Mouse (Mus musculus) heart, embryonic 11.5 days (tissue): Measurements from ENCODE around the gene Ppp1cc. TPM values are rescaled to one million over a fixed set of nuclear protein-coding genes. Genes with fewer than 3 reads are reported as not detected.
"Not testable (repeated sequence)": the region's sequence is repeated elsewhere in the genome, so short reads cannot be mapped to it uniquely, and the experiment has no call there.

Source experiments
- ATAC-seq: fragments of 200-750 bp; cut with Nextera tagmentation; replicated peaks from 2 replicates; pipeline ENCODE4 v1.8.0; 2017; ENCODE audit warnings: moderate library complexity; ENCODE audit not compliant: insufficient number of reproducible peaks, low FRiP score, low TSS enrichment
- H3K27ac ChIP-seq: fragments of 300-500 bp; sonication (generic); 2 replicates; pipeline ENCODE4 v1.5.1; 2014; ENCODE audit warnings: mild to moderate bottlenecking, low read depth, low read length
- H3K27me3 ChIP-seq: fragments of 300-500 bp; sonication (generic); 2 replicates; pipeline ENCODE4 v1.6.1; 2014; ENCODE audit warnings: mild to moderate bottlenecking, low read length, mixed read lengths; ENCODE audit not compliant: control insufficient read depth, insufficient read depth
- H3K36me3 ChIP-seq: fragments of 300-500 bp; sonication (generic); 2 replicates; pipeline ENCODE4 v1.6.1; 2014; ENCODE audit warnings: mild to moderate bottlenecking, low read length, moderate library complexity, mixed read lengths; ENCODE audit not compliant: control insufficient read depth, insufficient read depth
- H3K4me1 ChIP-seq: fragments of 300-500 bp; sonication (generic); 2 replicates; pipeline ENCODE4 v1.6.1; 2014; ENCODE audit warnings: low read length; ENCODE audit not compliant: control insufficient read depth, insufficient read depth
- H3K4me2 ChIP-seq: fragments of 300-500 bp; sonication (generic); 2 replicates; pipeline ENCODE4 v1.6.1; 2014; ENCODE audit warnings: mild to moderate bottlenecking, moderate library complexity
- H3K4me3 ChIP-seq: fragments of 300-500 bp; sonication (generic); 2 replicates; pipeline ENCODE4 v1.5.1; 2014; ENCODE audit warnings: low read depth, low read length
- H3K9ac ChIP-seq: fragments of 300-500 bp; sonication (generic); 2 replicates; pipeline ENCODE4 v1.6.1; 2014; ENCODE audit warnings: mild to moderate bottlenecking, low read depth, low read length, moderate library complexity
- H3K9me3 ChIP-seq: fragments of 300-500 bp; sonication (generic); replicated peaks from 2 replicates; pipeline ENCODE4 v1.6.1; 2016; ENCODE audit warnings: low read length; ENCODE audit not compliant: control insufficient read depth
- WGBS: fragments of 180-500 bp; shearing (Covaris S2); extraction: QIAGEN DNeasy Blood & Tissue Kit; methylation state at CpG from one replicate; pipeline ENCODE4 v1.1.7; 2014; ENCODE audit not compliant: insufficient replicate concordance; 5-methylcytosine and 5-hydroxymethylcytosine counted together
- polyA plus RNA-seq: library from polyadenylated mRNA; unstranded; fragments of >200 nt; fragmentation: Nextera tagmentation; extraction: Ambion mirVana; gene quantifications from 2 replicates; pipeline ENCODE4 v1.2.1, GENCODE M21; 2014

Ppp1cc gene
- polyA plus RNA-seq, 1 experiment from 2014 or later: 225 TPM

DNA sequence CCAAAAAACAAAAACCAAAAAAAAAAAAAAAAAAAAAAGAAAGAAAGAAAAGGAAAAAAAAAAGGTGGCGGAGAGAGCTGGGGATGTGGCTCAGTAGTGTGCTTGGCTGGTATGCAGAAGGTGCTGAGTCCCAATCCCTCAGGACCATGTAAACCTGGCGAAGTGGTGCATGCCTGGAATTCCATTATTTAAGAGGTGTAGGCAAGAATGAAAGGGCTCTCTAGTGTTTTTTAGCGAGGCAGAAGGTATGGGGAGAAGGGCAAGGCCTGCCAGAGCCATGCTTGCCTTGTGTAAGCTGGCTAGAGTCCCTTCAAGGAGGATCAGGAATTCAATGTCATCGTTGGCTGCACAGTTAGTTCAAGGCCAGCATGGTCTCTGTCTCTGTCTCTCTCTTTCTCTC, 13.3 kb upstream of the Ppp1cc start:
- ATAC-seq: no peak
- no peak overlapping the region for H3K4me3 ChIP-seq

DNA sequence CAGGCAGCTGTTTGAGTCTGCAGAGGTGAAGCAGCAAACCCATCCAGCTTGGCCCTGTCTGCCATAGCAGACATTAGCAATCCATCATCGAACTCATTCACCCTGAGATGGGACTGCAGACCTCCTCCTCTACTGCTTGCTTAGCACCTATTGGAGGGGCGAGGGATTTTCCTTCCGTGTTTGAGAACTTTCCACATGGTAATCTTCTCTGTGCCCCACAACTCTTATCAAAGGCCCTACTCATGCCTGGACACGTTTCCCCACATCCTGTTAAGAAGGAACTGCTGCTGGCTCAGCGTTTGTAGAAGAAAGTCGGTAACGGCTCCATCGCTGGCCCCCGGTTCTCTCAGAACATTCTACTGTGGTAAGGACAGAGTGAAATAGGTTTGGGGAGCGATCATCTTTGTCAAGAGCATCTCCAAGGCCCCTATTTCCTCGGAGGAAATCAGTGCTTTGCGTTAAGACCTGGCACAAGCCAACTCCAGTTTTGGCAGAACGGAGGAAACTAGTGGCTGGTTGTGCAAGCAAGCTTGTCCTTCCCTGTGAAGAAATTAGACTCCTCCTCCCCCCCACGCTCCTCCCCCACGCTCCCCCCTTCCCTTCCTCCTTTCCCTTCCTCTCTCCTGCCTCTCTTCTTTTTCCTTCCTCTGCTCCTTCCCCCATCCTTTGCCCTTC, 12.6 kb upstream of the Ppp1cc start:
- Histone ChIP-seq H3K27ac (peak overlapping the region; percentile 72), H3K4me1 (peaks cover 10% of the 10 kb centered on the region), H3K36me3 (no peaks in the 10 kb centered on the region), H3K4me3 (no peak overlapping the region), H3K9ac (no peak overlapping the region), H3K9me3 (no peaks in the 10 kb centered on the region), H3K4me2 (peak overlapping the region; percentile 27), H3K27me3 (no peaks in the 10 kb centered on the region)
- no peak; the same call in 1 of the 2 replicates for ATAC-seq
- 43% methylated on average over 15 of the region's 15 CpGs for WGBS

More for the DNA sequence above, 13.3 kb upstream of the Ppp1cc start:
- H3K27me3 ChIP-seq: no peaks in the 10 kb centered on the region
- H3K4me2 ChIP-seq: 0 out of 2 replicates have a peak overlapping the region, but pooled peaks have one; percentile 27
- H3K9me3 ChIP-seq: no peaks in the 10 kb centered on the region
- peaks cover 10% of the 10 kb centered on the region for H3K4me1 ChIP-seq
- no peak overlapping the region for H3K9ac ChIP-seq
- H3K36me3 ChIP-seq: no peaks in the 10 kb centered on the region
- peak overlapping the region; percentile 22; the same call in 1 of the 2 replicates for H3K27ac ChIP-seq
- 68% methylated on average over 4 of the region's 4 CpGs for WGBS

- ATAC-seq: no peak
- H3K4me1 ChIP-seq: peaks cover 10% of the 10 kb centered on the region
- 50% methylated on average over 10 of the region's 10 CpGs for WGBS
- H3K4me2 ChIP-seq: peak overlapping the region; percentile 27
- H3K9ac ChIP-seq: peak overlapping the region; percentile 16; the same call in 1 of the 2 replicates
- H3K36me3 ChIP-seq: no peaks in the 10 kb centered on the region
- H3K9me3 ChIP-seq: no peaks in the 10 kb centered on the region
- peak overlapping the region; percentile 72 for H3K27ac ChIP-seq
- H3K27me3 ChIP-seq: no peaks in the 10 kb centered on the region
- H3K4me3 ChIP-seq: no peak overlapping the region
Measured at GRCm38 (mm10) chr5:122146056-122146580, 12.0 kb upstream of the Ppp1cc start.

GRCm38 (mm10) chr5:122146609-122147008, 11.5 kb upstream of the Ppp1cc start:
- no peak overlapping the region; the same call in 1 of the 2 replicates for H3K4me2 ChIP-seq

DNA sequence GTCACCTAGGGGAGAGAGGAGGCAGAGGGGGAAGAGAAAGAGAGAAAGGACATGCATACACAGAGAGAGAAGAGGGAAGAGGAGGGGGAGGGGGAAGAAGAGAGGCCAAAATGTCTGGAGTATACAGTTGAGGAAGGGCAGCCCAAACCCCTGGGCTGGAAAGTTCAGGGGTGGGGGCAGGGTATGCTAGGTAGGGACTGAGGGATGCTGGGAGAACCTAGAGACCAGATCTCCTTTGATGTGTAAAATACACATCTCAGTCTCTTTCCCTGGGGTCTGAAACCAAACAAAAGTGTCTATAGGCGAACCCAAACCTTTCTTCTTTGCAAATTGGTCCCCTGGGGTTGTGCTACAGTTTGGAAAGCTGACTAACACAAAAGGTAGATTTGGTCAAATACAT, 10.0 kb upstream of the Ppp1cc start:
- Histone ChIP-seq H3K9ac (no peak overlapping the region), H3K27me3 (no peaks in the 10 kb centered on the region), H3K36me3 (no peaks in the 10 kb centered on the region), H3K4me3 (no peak overlapping the region), H3K27ac (no peak overlapping the region), H3K9me3 (no peaks in the 10 kb centered on the region), H3K4me1 (peaks cover 10% of the 10 kb centered on the region), H3K4me2 (no peak overlapping the region)
- 63% methylated on average over 1 of the region's 1 CpGs for WGBS
- no peak for ATAC-seq

More at GRCm38 (mm10) chr5:122146609-122147008, 11.5 kb upstream of the Ppp1cc start:
- Histone ChIP-seq H3K9me3 (no peaks in the 10 kb centered on the region), H3K9ac (no peak overlapping the region), H3K27ac (peak overlapping the region; percentile 72), H3K4me3 (no peak overlapping the region), H3K27me3 (no peaks in the 10 kb centered on the region), H3K36me3 (no peaks in the 10 kb centered on the region), H3K4me1 (peaks cover 10% of the 10 kb centered on the region)
- ATAC-seq: no peak

DNA sequence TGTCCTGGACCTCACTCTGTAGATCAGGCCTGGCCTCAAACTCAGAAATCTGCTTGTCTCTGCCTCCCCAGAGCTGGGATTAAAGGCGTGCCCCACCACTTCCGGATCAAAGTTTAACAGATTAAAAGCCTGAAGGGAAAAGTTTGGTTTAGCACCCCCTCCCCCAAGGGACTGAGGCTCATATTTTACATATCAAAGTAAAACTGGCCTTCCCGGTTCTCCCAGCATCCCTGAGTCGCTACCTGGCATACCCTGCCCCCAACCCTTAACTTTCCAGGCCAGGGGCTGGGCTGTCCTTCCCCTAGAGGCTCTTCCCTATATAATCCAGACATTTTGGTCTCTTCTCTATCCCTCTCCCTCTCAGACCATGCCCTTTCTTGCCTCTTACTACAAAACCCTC, 8.8 kb upstream of the Ppp1cc start:
- no peaks in the 10 kb centered on the region for H3K9me3 ChIP-seq
- ATAC-seq: no peak
- no peak overlapping the region for H3K27ac ChIP-seq
- no peak overlapping the region for H3K9ac ChIP-seq
- peaks cover 5% of the 10 kb centered on the region for H3K4me1 ChIP-seq
- WGBS: 50% methylated on average over 4 of the region's 4 CpGs
- H3K4me2 ChIP-seq: no peak overlapping the region
- H3K36me3 ChIP-seq: no peaks in the 10 kb centered on the region
- H3K4me3 ChIP-seq: no peak overlapping the region
- H3K27me3 ChIP-seq: no peaks in the 10 kb centered on the region

- not testable (repeated sequence) for H3K4me2 ChIP-seq, H3K27me3 ChIP-seq, H3K9ac ChIP-seq, H3K4me3 ChIP-seq, H3K36me3 ChIP-seq, H3K9me3 ChIP-seq, ATAC-seq, H3K27ac ChIP-seq
- H3K4me1 ChIP-seq: peaks cover 13% of the 10 kb centered on the region
- 83% methylated on average over 5 of the region's 5 CpGs for WGBS
Measured at GRCm38 (mm10) chr5:122152508-122152907, 5.6 kb upstream of the Ppp1cc start.

GRCm38 (mm10) chr5:122154006-122154405, 4.1 kb upstream of the Ppp1cc start:
- H3K4me1 ChIP-seq: peaks cover 14% of the 10 kb centered on the region
- H3K36me3 ChIP-seq: no peaks in the 10 kb centered on the region
- H3K9me3 ChIP-seq: no peaks in the 10 kb centered on the region
- WGBS: 32% methylated on average over 11 of the region's 14 CpGs
- H3K9ac ChIP-seq: no peak overlapping the region
- H3K27me3 ChIP-seq: no peaks in the 10 kb centered on the region
- H3K4me2 ChIP-seq: no peak overlapping the region; the same call in 1 of the 2 replicates
- H3K27ac ChIP-seq: no peak overlapping the region
- ATAC-seq: no peak
- no peak overlapping the region for H3K4me3 ChIP-seq

DNA sequence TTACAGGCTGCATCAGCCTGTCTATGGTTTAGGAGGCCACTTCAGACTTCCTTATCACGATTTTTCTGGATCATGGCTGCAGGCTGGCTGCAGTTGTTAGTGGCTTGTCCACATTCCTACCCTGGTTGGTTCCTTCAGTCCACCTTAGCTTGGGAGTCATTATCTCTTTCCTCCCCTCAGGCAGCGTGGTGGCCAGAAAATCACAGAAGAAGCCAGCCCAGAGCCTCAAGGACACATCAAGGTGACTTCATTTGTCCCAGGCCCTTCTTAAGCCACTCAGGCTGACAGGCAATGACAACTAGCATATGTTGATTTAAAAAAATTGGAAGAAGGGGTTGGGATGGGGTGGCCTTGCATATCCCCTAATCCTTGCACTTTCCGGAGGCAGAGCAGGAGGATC, 3.3 kb upstream of the Ppp1cc start:
- Histone ChIP-seq H3K36me3 (no peaks in the 10 kb centered on the region), H3K27me3 (no peaks in the 10 kb centered on the region), H3K9ac (no peak overlapping the region), H3K4me1 (peaks cover 18% of the 10 kb centered on the region), H3K27ac (no peak overlapping the region), H3K4me3 (no peak overlapping the region), H3K4me2 (no peak overlapping the region), H3K9me3 (no peaks in the 10 kb centered on the region)
- 50% methylated on average over 3 of the region's 3 CpGs for WGBS
- no peak for ATAC-seq
